Mouse (Mus musculus): ENCODE data around the gene Gm42957.
A peak's percentile ranks its signal among the peaks of the same experiment; 100 is the strongest.
"Not testable (repeated sequence)": the region's sequence is repeated elsewhere in the genome, so short reads cannot be mapped to it uniquely, and the experiment has no call there.

Gene Gm42957

GRCm38 (mm10) chr3:96675171-96675570 lies 39.9 kb downstream of the Gm42957 start:
- DNase-seq (ENCODE audit: low read depth), result no peak

GRCm38 (mm10) chr3:96675690-96676089 lies 40.4 kb downstream of the Gm42957 start:
- no peak for DNase-seq (ENCODE audit: low read depth)

GRCm38 (mm10) chr3:96678456-96678855 lies 43.2 kb downstream of the Gm42957 start:
- no peak for DNase-seq (ENCODE audit: low read depth)

- DNase-seq (ENCODE audit: low read depth), result peak; percentile 50
Observed at GRCm38 (mm10) chr3:96679159-96679674, 43.9 kb downstream of the Gm42957 start.

GRCm38 (mm10) chr3:96680269-96680956 lies 45.1 kb downstream of the Gm42957 start:
- DNase-seq (ENCODE audit: low read depth), result no peak

GRCm38 (mm10) chr3:96683496-96683895 lies 48.2 kb downstream of the Gm42957 start:
- no peak for DNase-seq (ENCODE audit: low read depth)

- DNase-seq (ENCODE audit: low read depth), result no peak
Observed at GRCm38 (mm10) chr3:96684151-96684821, 49.0 kb downstream of the Gm42957 start.

- no peak for DNase-seq (ENCODE audit: low read depth)
Observed at GRCm38 (mm10) chr3:96684822-96685156, 49.5 kb downstream of the Gm42957 start.

GRCm38 (mm10) chr3:96686057-96686456 lies 50.8 kb downstream of the Gm42957 start:
- not testable (repeated sequence) for DNase-seq (ENCODE audit: low read depth)

- DNase-seq (ENCODE audit: low read depth), result no peak
Observed at GRCm38 (mm10) chr3:96688854-96689253, 53.6 kb downstream of the Gm42957 start.

- DNase-seq (ENCODE audit: low read depth), result no peak
Observed at GRCm38 (mm10) chr3:96690298-96690697, 55.0 kb downstream of the Gm42957 start.

- no peak for DNase-seq (ENCODE audit: low read depth)
Observed at GRCm38 (mm10) chr3:96692506-96692905, 57.2 kb downstream of the Gm42957 start.

GRCm38 (mm10) chr3:96693579-96693978 lies 58.3 kb downstream of the Gm42957 start:
- DNase-seq (ENCODE audit: low read depth), result no peak

GRCm38 (mm10) chr3:96696198-96696765 lies 61.0 kb downstream of the Gm42957 start, which contains the start of gene Pias3:
TSS of gene Pias3 (plus strand) at chr3:96696384.
- DNase-seq (ENCODE audit: low read depth), result peak; percentile 60

- DNase-seq (ENCODE audit: low read depth), result peak; percentile 68
Observed at GRCm38 (mm10) chr3:96696766-96697732, 61.8 kb downstream of the Gm42957 start.

GRCm38 (mm10) chr3:96698993-96699690 lies 63.9 kb downstream of the Gm42957 start:
- no peak for DNase-seq (ENCODE audit: low read depth)

GRCm38 (mm10) chr3:96700376-96700775 lies 65.1 kb downstream of the Gm42957 start:
- peak; percentile 59 for DNase-seq (ENCODE audit: low read depth)

- DNase-seq (ENCODE audit: low read depth), result no peak
Observed at GRCm38 (mm10) chr3:96701003-96701402, 65.7 kb downstream of the Gm42957 start.

Data from c-Kit-positive CD71-positive TER-119-negative erythroid progenitor cells, embryonic 14.5 days (primary cell).